Mouse (Mus musculus): ENCODE measurements around the gene Hoxa1.

Gene Hoxa1

GRCm38 (mm10) chr6:52159164-52159761, 1.1 kb upstream of the Hoxa1 start:
- DNase-seq (ENCODE audit: low read depth, low spot score): no peak

GRCm38 (mm10) chr6:52157466-52158275, 446 bp downstream of the Hoxa1 start:
- no peak for DNase-seq (ENCODE audit: low read depth, low spot score)

- no peak for DNase-seq (ENCODE audit: low read depth, low spot score)
Measured at GRCm38 (mm10) chr6:52156551-52157200, 1.4 kb downstream of the Hoxa1 start.

GRCm38 (mm10) chr6:52155471-52155870, 2.6 kb downstream of the Hoxa1 start:
- DNase-seq (ENCODE audit: low read depth, low spot score): no peak

GRCm38 (mm10) chr6:52154044-52154443, 4.1 kb downstream of the Hoxa1 start:
- no peak for DNase-seq (ENCODE audit: low read depth, low spot score)

- peak; percentile 66 for DNase-seq (ENCODE audit: low read depth, low spot score)
Measured at GRCm38 (mm10) chr6:52153270-52153669, 4.8 kb downstream of the Hoxa1 start.

GRCm38 (mm10) chr6:52152226-52153193, 5.6 kb downstream of the Hoxa1 start:
- DNase-seq (ENCODE audit: low read depth, low spot score): no peak

GRCm38 (mm10) chr6:52151571-52151970, 6.5 kb downstream of the Hoxa1 start:
- DNase-seq (ENCODE audit: low read depth, low spot score): no peak

GRCm38 (mm10) chr6:52150401-52150966, 7.6 kb downstream of the Hoxa1 start:
- peak; percentile 50 for DNase-seq (ENCODE audit: low read depth, low spot score)

GRCm38 (mm10) chr6:52139115-52139514, 19.0 kb downstream of the Hoxa1 start:
- no peak for DNase-seq (ENCODE audit: low read depth, low spot score)

GRCm38 (mm10) chr6:52138576-52138975, 19.5 kb downstream of the Hoxa1 start:
- DNase-seq (ENCODE audit: low read depth, low spot score): peak; percentile 80

GRCm38 (mm10) chr6:52137841-52138535, 20.1 kb downstream of the Hoxa1 start:
- DNase-seq (ENCODE audit: low read depth, low spot score): no peak

GRCm38 (mm10) chr6:52123673-52124072, 34.4 kb downstream of the Hoxa1 start:
- no peak for DNase-seq (ENCODE audit: low read depth, low spot score)

GRCm38 (mm10) chr6:52121173-52121572, 36.9 kb downstream of the Hoxa1 start:
- no peak for DNase-seq (ENCODE audit: low read depth, low spot score)

- no peak for DNase-seq (ENCODE audit: low read depth, low spot score)
Measured at GRCm38 (mm10) chr6:52118903-52119635, 39.0 kb downstream of the Hoxa1 start.

- DNase-seq (ENCODE audit: low read depth, low spot score): peak; percentile 54
Measured at GRCm38 (mm10) chr6:52115899-52116298, 42.2 kb downstream of the Hoxa1 start.

- DNase-seq (ENCODE audit: low read depth, low spot score): no peak
Measured at GRCm38 (mm10) chr6:52111846-52112245, 46.3 kb downstream of the Hoxa1 start.

- DNase-seq (ENCODE audit: low read depth, low spot score): peak; percentile 82
Measured at GRCm38 (mm10) chr6:52107400-52107799, 50.7 kb downstream of the Hoxa1 start.

GRCm38 (mm10) chr6:52106716-52107115, 51.4 kb downstream of the Hoxa1 start:
- DNase-seq (ENCODE audit: low read depth, low spot score): peak; percentile 80

GRCm38 (mm10) chr6:52106178-52106577, 51.9 kb downstream of the Hoxa1 start:
- DNase-seq (ENCODE audit: low read depth, low spot score): peak; percentile 90
